Mouse (Mus musculus): ENCODE data around the gene Uri1.

Gene Uri1

DNA sequence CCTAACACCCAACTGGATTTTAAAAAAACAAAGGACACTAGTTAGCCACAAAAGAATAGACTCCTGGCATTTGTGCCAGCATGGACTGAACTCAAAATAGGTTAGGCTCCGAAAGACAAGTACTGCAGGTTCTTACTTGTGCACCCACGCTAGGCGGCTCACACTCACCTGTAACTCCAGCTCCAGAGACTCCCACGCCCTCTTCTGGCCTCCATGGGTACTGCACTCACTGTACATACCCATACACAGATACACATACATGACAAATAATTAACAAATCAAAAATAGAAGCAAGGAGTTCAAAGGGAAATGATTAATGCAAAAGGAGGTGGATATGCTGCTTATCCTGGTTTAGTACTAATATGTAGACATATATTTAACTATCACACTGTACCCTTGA is 100.4 kb downstream of the Uri1 start:
- DNase-seq (ENCODE audit: extremely low read depth, low read depth, low spot score) = no peak

DNA sequence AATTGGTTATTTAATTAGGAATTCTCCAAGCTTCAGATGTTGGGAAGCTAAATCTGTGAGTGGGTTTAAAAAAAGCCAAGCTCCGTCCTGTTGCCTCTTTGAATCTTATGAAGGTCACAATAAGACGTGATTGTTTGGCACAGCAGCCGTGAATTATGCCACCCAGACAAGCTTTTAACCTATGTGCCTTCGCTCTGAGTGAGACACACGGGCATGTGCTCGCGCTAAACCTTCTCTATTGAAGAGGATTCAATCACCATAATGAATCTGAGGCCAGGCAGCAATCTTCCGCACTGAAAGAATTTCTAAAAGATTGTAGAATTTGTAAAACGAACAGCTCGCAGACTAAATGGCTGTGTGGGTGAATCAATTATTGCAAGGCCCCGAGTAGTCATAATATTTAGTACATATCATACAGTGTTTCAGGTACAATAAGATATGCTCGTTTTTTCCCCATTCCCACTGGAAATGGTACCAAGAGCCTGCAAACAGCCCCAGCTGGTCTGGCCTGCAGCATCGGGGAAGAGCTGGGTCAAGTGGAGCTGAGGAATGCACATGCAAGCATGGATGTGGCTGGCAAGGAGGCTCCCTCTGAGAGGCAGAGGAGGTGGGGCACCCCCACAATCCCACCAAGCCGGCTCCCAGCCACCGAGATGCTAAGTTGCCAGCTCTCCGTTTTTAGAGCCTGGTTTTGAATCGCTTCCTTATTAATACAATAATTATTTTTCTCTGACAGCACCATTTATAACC is 101.5 kb downstream of the Uri1 start:
- no peak for DNase-seq (ENCODE audit: extremely low read depth, low read depth, low spot score)

DNA sequence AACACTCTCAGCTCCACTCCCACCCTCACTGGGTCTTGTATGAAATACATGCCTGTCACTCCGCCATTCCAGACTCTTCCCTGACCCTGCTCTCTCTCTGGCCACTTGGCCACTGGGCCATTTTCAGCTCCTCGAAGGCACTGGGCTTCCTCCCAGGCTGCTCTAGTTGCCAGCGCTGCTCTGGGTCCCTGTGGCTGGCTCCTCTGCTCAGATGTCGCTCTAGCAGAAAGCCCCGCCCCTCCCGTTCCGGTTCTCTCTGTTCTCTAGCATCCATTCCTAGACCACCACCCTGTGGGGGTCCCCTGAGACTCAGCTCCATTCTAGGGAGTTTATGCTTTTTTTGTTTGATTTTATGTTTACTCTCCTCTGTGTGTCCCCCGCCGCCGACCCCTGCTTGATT is 104.4 kb downstream of the Uri1 start:
- no peak for DNase-seq (ENCODE audit: extremely low read depth, low read depth, low spot score)

DNA sequence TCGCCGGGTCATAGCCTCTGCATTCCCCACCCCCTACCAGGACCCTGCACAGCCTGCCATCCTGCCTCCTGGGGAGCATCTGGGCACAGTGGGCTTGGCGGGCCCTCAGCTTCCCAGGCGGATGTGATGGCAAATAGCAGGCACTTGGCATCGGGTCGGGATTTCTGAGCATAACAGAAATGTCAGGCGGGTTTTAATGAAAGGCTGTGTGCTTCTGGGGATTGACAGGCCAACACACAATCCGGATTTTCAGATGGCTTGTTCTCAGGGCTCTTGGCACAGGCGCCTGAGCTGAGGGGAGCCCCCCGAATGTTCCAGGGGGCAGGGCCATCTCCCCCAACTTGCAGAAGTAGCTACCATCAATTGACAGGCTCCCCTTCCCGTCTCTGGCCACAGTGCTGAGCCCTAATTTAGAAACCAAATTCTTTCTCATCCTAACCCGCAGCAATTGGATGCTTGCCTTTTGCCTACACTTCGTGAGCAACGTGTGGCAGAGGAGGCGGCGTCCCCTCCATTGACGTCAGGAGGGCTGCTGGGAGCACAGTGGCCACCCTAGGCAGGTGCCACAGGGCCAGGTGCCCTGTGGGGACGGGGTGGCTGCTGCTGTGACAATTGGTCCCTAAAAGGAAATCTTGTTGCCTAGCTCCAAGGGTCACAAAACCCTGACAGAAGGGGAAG is 106.5 kb downstream of the Uri1 start:
- no peak for DNase-seq (ENCODE audit: extremely low read depth, low read depth, low spot score)

DNA sequence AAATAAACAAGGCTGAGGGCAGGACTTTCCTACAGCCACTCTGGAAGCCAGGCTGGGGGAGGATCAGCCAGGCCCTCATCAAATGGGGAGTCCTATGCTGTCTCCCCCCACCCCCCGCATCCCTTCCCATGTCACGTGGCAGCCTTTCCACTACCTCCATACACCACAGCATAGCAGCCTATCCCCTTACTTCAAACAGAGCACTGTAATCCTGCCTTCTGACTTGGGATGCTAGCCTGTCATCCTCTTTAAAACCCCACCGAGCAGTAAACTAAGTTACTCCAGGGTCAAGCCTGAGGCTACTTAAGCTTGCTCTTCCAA is 111.6 kb downstream of the Uri1 start:
- no peak for DNase-seq (ENCODE audit: extremely low read depth, low read depth, low spot score)

DNA sequence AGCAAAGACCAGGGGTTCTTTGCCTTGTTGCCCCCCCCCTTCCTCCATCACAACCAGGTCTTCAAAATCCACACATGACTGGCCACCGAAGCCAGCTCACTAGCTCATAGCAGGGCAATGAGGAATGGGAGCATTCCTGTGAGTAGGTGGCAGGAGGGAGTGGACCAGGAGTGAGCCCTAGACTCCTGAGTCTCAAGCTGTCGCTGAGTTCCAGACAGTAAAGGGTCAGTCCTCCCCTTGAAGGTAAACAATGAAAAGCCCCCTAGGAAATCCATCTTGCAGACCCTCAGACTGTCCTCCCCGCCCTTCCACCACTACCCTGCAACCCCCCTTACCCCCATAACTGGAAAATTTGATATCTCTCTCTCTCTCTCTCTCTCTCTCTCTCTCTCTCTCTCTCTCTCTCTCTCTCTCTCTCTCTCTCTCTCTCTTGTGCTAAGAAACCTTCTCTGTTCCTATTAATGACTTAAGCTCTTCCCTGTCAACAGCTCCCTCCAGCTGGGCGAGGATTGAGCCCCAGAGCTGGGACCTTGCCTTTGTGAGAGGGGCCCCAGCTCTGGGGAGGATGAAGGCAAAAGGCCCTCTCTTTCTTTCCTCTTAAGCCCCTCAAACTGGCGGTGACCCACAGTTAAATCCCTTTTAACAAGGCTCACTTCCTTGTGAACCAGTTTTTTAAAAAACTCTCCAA is 112.1 kb downstream of the Uri1 start:
- DNase-seq (ENCODE audit: extremely low read depth, low read depth, low spot score) = no peak

DNA sequence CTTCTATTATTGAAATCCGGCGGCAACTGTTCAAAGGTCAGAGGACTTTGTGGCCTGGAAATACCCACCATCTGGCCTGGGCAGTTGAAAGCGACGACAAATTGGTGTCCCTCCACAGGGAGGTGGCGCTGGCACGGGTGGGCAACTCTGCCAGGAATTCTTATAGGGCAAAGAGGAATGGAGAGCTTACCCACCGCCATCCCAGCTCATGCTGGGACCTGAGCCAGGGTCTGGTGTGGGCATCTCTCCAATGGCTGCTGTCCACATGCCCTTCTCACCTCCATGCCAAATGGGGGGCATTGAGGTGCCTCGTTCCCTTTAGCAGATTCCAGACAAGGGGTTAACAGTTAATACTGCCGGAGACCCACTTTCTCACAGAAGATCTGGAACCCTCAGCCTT is 113.2 kb downstream of the Uri1 start:
- no peak for DNase-seq (ENCODE audit: extremely low read depth, low read depth, low spot score)

Measured in fat pad, adult 2 months (tissue).